Mouse (Mus musculus) lung, postnatal 10 days (tissue): ENCODE data around the gene Zfp174.
A peak's percentile ranks its signal among the peaks of the same experiment; 100 is the strongest.

Source experiments
- DNase-seq: peaks from one replicate; pipeline ENCODE4 v3.0.0; 2021

Gene Zfp174

DNA sequence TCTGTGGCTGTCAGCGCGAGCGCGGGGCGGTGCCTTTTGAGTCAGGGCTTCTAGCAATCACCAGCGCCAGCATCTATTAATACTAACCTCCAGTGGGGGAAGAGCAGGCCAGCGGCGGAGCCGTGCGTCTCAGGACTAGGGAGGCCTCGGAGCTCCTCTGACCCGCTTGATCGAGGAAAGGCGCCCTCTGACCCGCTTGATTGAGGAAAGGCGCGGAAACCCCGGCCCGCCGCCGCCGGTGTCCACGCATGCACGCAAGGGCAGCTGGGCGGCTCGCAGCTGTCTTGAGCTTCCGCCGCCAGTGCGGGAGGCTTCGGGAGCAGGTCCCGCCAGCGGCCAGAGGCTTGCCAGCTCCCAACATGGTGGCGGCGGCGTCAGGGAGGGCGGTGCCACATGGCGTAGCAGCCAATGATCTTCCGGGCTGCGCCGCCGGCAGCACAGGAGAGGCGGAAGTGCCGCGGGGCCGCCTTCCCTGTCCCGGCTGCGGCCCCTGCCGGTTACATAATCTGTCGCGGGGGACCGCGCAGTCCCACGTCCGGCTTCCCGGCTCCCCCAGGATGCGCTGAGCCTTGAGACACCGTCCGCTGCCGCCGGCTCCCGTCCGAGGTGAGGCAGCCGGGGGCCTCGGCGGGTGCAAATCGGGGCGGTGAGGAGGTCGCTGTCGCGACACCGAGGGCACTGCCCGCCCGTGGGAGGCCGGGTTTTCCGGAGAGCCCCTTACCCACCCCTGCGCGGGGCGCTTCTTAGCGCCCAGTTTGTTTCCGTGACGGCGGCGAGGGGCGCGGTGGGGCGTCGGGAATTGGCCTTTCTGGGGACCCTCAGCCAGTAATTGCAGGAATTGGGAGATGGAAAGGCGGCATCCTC, 37.4 kb downstream of the Zfp174 start, which contains the start of the genes Zfp597 and Gm20695:
Zfp597 (minus strand) TSS at position 361 of the 864 bp plus-strand sequence.
Gm20695 (plus strand) TSS at position 448 of the 864 bp plus-strand sequence.
- DNase-seq, result peak; percentile 96

DNA sequence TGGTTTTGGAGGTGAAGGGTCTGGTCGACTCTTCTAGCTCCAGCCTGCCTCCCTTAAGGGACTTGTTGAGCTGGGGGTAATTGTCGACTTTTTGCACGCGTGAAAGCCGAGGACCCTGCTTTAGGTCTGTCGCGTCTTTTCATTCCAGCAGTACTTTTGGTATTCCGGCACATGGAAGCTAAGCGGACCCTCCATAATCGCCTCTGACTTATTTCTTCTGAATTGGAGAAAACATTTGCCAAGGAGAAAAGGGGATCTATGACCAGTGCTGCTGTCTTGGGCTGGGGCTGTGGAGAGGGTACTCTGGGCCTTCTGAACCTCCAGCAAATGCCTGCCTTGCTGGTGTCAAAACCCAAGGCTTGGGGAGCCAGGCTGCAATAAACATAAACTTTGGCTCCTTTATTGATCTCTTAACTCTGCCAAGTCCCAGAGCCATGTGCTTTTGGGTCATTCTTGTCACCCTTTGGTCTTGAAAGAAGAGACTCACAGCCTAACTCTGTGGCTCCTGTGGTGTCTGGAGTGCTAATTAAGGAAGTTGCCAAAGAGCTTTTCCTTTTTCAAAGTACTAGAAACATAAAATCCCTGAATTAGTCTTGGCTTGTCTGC, 38.1 kb downstream of the Zfp174 start:
- no peak for DNase-seq

DNA sequence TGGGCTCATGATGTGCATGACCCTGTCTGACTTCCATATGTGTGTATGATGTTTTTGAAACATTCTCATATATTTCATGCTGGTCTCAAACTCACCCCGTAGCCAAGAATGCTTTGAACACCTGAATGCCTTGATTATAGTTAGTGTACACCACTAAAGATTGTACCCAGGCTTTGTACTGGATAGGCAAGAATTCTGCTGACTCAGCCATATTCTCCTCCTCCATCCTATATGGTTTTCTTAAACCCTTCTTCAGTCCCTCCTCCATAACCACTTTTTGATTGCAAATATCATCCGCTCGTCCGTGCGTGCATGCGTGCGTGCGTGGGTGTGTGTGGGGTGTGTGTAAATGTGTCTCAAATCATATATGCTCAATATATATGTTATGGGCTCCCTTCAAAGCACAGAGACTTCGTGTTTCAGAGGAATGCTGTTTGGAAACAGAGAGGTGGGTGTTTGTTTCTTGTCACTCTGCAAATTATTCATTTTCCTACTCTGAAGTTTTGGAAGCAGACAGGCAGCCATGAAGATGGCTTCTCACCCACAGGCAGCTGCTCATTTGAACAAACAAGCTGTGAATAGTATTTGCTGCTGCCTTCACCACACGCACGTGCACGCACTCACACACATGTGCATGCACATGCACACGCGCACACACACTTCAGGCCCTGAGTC, 44.7 kb downstream of the Zfp174 start:
- no peak for DNase-seq

DNA sequence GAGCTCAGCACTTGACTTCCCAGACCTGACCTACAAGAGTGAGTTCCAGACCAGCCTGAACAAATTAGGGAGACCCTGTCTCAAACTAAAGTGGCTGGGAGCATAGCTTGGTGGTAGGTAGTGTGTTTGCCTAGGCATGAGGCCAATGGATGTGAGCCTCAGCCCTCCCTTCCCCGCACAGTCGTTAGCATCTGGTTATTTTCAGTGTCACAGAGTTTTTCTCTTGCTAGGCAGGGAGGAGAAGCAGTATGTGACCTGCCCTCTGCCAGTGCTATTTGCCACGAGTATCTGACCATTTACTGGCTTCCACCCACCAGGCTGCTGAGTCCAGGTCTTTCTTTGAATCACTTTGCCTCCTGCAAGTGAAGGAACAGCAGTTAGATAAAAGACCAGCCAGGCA, 46.7 kb downstream of the Zfp174 start:
- DNase-seq, result no peak

DNA sequence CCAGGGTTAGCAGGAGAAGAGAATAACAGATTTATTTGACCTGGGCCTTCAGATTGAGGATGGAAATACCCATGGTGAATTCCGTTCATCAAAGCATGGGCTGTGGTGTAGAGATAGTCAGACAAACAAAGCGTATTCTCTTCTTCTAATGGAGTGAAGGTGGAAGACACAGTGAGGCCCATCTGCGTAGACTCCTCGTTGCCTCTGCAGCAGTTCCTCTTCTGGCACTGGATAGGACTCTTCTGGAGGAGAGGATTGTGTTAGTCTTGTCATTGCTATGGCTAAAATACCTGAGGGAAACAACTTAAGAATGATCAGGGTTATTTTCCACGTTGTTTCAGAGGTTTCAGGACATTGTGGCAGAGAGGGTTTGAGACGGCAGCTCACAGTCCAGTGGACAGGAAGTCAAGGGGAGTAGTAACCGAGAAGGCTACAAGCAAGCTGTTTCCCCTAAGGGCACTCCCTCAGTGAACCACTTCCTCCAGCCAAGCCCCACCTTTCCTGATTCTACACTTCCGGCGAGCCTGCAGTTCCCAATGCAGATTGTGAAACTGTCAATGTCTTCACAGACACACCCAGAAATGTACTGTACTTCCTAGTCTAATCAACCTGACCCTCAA, 48.2 kb downstream of the Zfp174 start:
- DNase-seq, result peak; percentile 74

DNA sequence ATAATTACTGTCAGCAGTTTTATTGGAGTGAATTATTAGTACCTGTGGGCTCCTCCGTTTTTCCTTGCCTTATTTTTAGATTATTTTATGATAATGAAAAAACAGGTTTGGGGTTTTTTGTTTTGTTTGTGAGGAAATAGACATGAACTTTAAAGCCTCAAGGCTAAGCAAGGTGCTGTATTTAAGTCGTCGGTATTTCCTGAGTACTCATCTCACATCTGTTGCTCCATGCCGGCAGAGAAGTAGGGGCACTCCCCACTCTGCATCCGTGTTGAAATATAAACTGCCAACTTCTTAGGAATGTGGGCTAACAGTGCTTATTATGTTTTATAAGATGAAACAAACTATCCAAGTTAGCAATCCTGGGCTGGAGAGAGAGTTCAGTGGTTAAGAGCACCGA, 49.0 kb downstream of the Zfp174 start:
- DNase-seq, result no peak

DNA sequence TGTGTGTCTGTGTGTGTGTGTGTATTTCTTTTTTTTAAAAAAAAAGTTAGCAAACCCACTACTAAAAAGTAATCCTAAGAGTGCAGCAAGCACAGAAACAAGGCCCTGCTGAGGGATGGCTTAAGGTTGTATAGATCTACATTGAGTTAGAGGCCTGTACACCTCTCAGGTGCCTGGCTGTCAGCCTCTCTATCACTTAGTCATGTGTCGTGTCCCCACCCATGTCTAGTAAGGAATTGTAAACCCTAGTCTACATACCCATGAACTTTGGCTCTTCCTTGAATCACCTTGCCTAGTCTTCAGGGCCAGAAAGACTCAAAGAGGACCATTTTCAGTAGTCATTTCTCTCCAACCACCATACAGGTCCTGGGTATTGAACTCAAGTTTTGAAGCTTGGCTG, 49.5 kb downstream of the Zfp174 start:
- DNase-seq, result no peak

DNA sequence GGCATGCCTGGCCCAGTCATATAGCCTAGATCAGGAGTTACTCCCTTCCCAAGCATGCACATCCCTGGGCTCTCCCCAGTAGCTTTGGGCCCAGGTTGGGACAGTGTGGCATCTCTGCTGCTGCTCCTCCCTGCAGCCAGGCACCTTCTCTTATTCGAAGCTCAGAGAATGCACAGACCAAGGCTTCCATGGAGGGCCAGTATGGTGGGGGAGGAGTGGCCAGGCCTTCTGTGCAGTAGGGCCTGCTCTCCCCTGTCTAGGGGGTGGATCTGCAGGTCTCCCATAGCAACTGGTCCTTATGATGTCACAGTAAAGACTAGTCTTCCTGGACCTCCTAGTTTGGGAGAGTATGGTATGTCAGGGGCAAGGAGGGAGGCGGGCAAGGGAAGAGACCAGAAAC, 60.4 kb downstream of the Zfp174 start:
- DNase-seq, result no peak
